Mouse (Mus musculus) adrenal gland, adult 8-10 months (tissue): ENCODE measurements around the gene B4galt4. TPM values are rescaled to one million over a fixed set of nuclear protein-coding genes. Genes with fewer than 3 reads are reported as not detected.

Experiments
- DNase-seq: peaks from one replicate; pipeline ENCODE4 v3.0.0; 2022
- total RNA-seq, 4 experiments: library from RNA; stranded (reverse); gene quantifications; 2 replicates each; pipeline ENCODE4 v1.2.4; 2022

B4galt4 gene
- total RNA-seq, 4 experiments from 2014 or later: 8.8 to 15.1 (median 12.5) TPM

GRCm38 (mm10) chr16:38729139-38729538 is 12.9 kb upstream of the B4galt4 start:
- DNase-seq: no peak

- DNase-seq: no peak
Measured at GRCm38 (mm10) chr16:38729610-38730288, 12.3 kb upstream of the B4galt4 start.

- no peak for DNase-seq
Measured at GRCm38 (mm10) chr16:38730921-38731320, 11.1 kb upstream of the B4galt4 start.

GRCm38 (mm10) chr16:38741204-38741903 is 710 bp upstream of the B4galt4 start:
- DNase-seq: no peak

GRCm38 (mm10) chr16:38742659-38743131 is 631 bp downstream of the B4galt4 start:
- no peak for DNase-seq

GRCm38 (mm10) chr16:38743941-38744673 is 2.0 kb downstream of the B4galt4 start:
- no peak for DNase-seq

- DNase-seq: no peak
Measured at GRCm38 (mm10) chr16:38750803-38751202, 8.7 kb downstream of the B4galt4 start.

GRCm38 (mm10) chr16:38753631-38754030 is 11.6 kb downstream of the B4galt4 start:
- DNase-seq: no peak

- DNase-seq: no peak
Measured at GRCm38 (mm10) chr16:38755452-38756176, 13.6 kb downstream of the B4galt4 start.

GRCm38 (mm10) chr16:38756177-38756503 is 14.1 kb downstream of the B4galt4 start:
- no peak for DNase-seq

- DNase-seq: no peak
Measured at GRCm38 (mm10) chr16:38756572-38756971, 14.5 kb downstream of the B4galt4 start.

GRCm38 (mm10) chr16:38757626-38758025 is 15.6 kb downstream of the B4galt4 start:
- no peak for DNase-seq

GRCm38 (mm10) chr16:38758104-38758861 is 16.2 kb downstream of the B4galt4 start:
- peak; percentile 24 for DNase-seq

GRCm38 (mm10) chr16:38760239-38760638 is 18.2 kb downstream of the B4galt4 start:
- no peak for DNase-seq

GRCm38 (mm10) chr16:38760834-38761375 is 18.8 kb downstream of the B4galt4 start:
- no peak for DNase-seq

GRCm38 (mm10) chr16:38761972-38762371 is 19.9 kb downstream of the B4galt4 start:
- DNase-seq: no peak

- no peak for DNase-seq
Measured at GRCm38 (mm10) chr16:38762401-38762800, 20.3 kb downstream of the B4galt4 start.

GRCm38 (mm10) chr16:38763508-38763907 is 21.4 kb downstream of the B4galt4 start:
- no peak for DNase-seq

GRCm38 (mm10) chr16:38766671-38767070 is 24.6 kb downstream of the B4galt4 start:
- DNase-seq: no peak

- no peak for DNase-seq
Measured at GRCm38 (mm10) chr16:38767761-38768160, 25.7 kb downstream of the B4galt4 start.

GRCm38 (mm10) chr16:38768386-38768785 is 26.3 kb downstream of the B4galt4 start:
- DNase-seq: no peak

GRCm38 (mm10) chr16:38769529-38769928 is 27.5 kb downstream of the B4galt4 start:
- DNase-seq: no peak
